Mouse (Mus musculus): ENCODE results near the gene Sbds.

GRCm38 (mm10) chr5:130292976-130293375 lies 37.6 kb upstream of the Sbds start:
- TF ChIP-seq CTCF (IDR thresholded peaks at IDR 0.05; ENCODE audit: extremely low read depth, insufficient read depth, low read length) (no peak), POLR2A (IDR thresholded peaks at IDR 0.05; ENCODE audit: extremely low read depth, insufficient read depth, low read length) (no peak)
